Mouse (Mus musculus) right cerebral cortex, postnatal 36 days (tissue): ENCODE measurements around the gene Nucb2.

Experiments used
- DNase-seq, 2 experiments: peaks; one replicate each; pipeline ENCODE4 v3.0.0; 2022; ENCODE audit warnings: low spot score in 2 of 2, mixed read lengths in 1 of 2

The Nucb2 gene

DNA sequence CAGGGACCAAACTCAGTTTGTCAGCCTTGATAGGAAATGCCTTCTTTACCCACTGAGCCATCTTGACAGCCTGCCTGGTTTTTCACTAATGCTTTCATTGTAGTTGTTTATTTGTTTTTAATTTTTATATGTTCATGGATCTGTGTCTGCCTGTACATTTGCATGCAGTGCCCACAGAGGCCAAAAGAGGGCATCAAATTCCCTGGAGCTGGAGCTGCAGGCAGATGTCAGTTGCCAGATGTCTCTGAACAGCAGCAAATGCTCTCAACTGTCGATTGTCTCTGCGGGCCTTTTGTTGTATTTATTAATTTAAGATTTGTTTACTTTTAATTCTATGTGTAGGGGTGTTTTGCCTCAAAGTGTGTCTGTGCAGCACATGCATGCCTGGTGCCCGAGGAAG lies 15.6 kb downstream of the Nucb2 start:
- no peak for DNase-seq

DNA sequence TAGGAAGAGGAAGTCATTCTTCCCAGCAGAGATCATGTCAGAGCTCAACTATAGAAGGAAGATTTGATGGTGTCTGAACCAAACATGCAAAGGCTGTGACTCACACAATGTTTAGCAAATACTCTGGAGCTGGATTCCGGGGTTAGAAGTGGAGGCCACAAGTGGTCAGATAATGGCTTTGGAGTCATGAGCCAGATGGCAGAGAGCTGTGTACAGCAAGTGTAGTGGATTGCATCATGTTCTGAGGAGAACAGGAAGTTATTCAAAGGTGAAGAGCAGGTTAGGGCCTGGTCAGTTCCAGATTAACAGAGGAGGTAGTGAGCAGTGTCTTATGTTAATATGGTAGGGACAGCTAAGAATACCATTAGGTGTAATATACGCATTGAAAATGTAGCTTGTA lies 20.4 kb downstream of the Nucb2 start:
- DNase-seq, result no peak

DNA sequence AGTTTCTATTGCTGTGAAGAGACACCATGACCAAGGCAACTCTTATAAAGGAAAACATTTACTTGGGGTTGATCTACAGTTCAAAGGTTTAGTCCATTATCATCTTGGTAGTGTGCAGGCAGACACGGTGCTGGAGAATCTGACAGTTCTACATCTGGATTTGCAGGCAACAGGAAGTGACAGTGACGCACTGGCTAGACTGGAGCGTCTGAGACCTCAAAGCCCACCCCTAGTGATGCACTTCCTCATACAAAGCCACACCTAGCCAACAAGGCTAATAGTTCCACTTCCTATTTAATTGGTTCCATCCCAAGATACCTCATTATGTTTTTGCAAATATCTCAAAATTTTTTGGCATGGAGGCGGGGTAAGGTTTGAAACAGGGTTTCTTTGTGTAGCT lies 25.6 kb downstream of the Nucb2 start:
- no peak for DNase-seq

DNA sequence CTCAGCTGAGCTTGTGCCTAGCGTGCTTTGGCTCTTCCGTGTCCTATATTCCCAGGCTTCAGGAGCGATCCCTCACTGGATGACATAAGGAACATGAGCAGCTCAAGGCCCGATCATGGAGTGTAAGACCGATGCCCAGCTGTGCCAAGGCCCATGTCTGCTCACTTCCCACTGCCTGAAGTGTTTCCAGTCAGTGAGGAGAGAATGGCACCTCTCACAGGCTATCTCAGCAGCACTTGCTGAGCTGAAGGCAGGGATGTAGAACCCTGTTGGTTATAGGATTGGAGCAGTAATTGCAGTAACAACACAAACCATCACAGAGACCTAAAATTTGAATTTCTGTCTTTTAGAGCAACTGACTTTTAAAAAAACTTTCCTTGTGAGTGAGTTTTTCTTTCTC lies 26.3 kb downstream of the Nucb2 start:
- no peak for DNase-seq

DNA sequence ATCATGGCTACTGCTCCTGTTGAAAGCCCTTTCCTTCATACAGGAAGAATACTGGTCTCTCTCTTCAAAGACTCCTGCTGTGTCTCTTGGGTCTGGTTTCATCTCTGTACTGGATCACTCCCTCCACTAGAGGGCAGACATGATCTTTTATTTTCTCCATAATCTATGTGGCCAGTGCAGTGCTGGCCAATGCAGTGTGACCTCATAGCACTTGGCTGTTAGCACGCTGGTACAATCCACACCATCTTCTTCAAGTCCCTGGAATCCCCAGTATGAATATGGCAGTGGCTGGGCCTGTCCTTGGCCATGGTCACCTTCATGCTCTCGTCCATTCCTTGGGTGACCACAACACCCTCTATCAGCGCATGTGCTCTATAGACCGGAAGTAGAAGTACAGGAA lies 27.1 kb downstream of the Nucb2 start:
- no peak for DNase-seq

DNA sequence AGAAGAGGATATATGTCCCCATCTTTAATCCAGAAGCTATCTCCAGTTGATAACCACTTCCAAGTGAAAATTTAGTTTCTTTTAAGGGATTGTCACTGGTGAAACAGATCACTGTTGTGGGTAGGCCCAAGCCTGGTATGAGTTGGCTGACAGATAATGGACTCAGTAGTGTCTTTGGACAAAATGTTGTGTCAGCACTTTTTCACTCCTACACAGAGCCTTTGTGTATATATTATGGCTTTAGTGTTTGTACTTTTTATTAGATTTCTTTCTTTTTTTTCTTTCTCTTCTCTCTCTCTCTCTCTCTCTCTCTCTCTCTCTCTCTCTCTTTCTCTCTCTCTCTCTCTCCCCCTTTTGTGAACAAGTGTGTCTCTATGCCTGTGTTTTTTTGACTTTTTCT lies 52.7 kb downstream of the Nucb2 start:
- no peak for DNase-seq

DNA sequence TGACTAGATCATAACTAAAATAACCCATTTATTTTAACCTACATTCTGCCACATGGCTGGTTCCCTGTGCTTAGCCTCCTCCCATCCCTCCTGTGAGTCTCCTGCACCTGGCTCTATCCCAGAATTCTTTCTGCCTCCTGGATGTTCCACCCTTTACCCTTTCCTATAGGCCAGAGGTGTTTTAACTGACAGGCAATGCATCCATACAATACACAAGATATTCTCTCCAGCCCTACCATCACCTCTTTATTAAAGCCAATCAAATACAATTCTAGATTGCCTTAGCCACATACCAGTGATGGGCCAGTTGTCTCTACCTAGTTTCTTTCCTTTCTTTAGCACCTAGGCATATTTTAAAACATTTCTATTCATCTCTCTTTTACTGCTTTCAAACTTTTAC lies 70.4 kb downstream of the Nucb2 start:
- no peak for DNase-seq
